Mouse (Mus musculus) spleen, adult 2 months (tissue): ENCODE data around the gene Il11.
"Not testable (repeated sequence)": the region's sequence is repeated elsewhere in the genome, so short reads cannot be mapped to it uniquely, and the experiment has no call there.

Source experiments
- CTCF ChIP-seq: fragments of 200-500 bp; IDR thresholded peaks from 2 replicates; pipeline ENCODE4 v1.5.1; 2011; ENCODE audit warnings: mild to moderate bottlenecking, inconsistent platforms; ENCODE audit not compliant: insufficient read depth, insufficient read length, insufficient replicate concordance; ENCODE audit errors: extremely low read depth
- POLR2A ChIP-seq: fragments of 200-500 bp; IDR thresholded peaks from 2 replicates; pipeline ENCODE4 v1.6.1; 2011; ENCODE audit warnings: low read depth, low read length, inconsistent platforms

DNA sequence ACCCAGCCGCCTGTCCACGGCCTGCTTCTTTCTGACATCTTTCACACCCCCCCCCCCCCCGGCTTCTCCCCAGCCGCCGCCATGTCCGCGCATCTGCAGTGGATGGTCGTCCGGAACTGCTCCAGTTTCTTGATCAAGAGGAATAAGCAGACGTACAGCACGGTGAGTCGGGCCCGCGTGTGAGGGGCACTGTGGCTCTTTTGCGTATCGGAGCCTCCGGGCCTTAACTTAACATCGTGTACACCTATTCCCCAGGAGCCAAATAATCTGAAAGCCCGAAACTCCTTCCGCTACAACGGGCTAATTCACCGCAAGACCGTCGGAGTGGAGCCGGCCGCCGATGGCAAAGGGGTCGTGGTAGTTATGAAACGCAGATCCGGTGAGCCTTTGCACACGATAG lies 10.6 kb upstream of the Il11 start:
- not testable (repeated sequence) for TF ChIP-seq CTCF, POLR2A
